Mouse (Mus musculus) embryonic facial prominence, embryonic 11.5 days (tissue): Measurements from ENCODE around the gene Vwde. TPM values are rescaled to one million over a fixed set of nuclear protein-coding genes. Genes with fewer than 3 reads are reported as not detected.

Source experiments
- ATAC-seq: fragments of 200-750 bp; cut with Nextera tagmentation; replicated peaks from 2 replicates; pipeline ENCODE4 v1.8.0; 2017; ENCODE audit warnings: low read depth; ENCODE audit not compliant: insufficient number of reproducible peaks, low FRiP score, low TSS enrichment
- DNase-seq: peaks from one replicate; pipeline ENCODE4 v3.0.0-alpha.2; 2015; ENCODE audit warnings: low spot score
- H3K27ac ChIP-seq: fragments of 300-500 bp; sonication (generic); replicated peaks from 2 replicates; pipeline ENCODE4 v1.5.1; 2014; ENCODE audit warnings: mild to moderate bottlenecking, low read depth, low read length, control low read depth
- H3K27me3 ChIP-seq: fragments of 300-500 bp; sonication (generic); 2 replicates; pipeline ENCODE4 v1.6.1; 2014; ENCODE audit warnings: mild to moderate bottlenecking, low read length, moderate library complexity, mixed read lengths; ENCODE audit not compliant: control insufficient read depth, insufficient read depth
- H3K36me3 ChIP-seq: fragments of 300-500 bp; sonication (generic); replicated peaks from 2 replicates; pipeline ENCODE4 v1.6.1; 2014; ENCODE audit warnings: low read depth, mild to moderate bottlenecking, low read length, moderate library complexity, mixed read lengths; ENCODE audit not compliant: control insufficient read depth, insufficient read depth
- H3K4me1 ChIP-seq: fragments of 300-500 bp; sonication (generic); 2 replicates; pipeline ENCODE4 v1.6.1; 2014; ENCODE audit warnings: low read length, mixed read lengths; ENCODE audit not compliant: control insufficient read depth, insufficient read depth
- H3K4me2 ChIP-seq: fragments of 300-500 bp; sonication (generic); 2 replicates; pipeline ENCODE4 v1.6.1; 2014; ENCODE audit warnings: low read depth, mild to moderate bottlenecking, control low read depth, low read length, moderate library complexity
- H3K4me3 ChIP-seq: fragments of 300-500 bp; sonication (generic); 2 replicates; pipeline ENCODE4 v1.5.1; 2014; ENCODE audit warnings: low read depth, low read length, control low read depth
- H3K9ac ChIP-seq: fragments of 300-500 bp; sonication (generic); replicated peaks from 2 replicates; pipeline ENCODE4 v1.6.1; 2014; ENCODE audit warnings: mild to moderate bottlenecking, control low read depth, low read length
- H3K9me3 ChIP-seq: fragments of 300-500 bp; sonication (generic); replicated peaks from 2 replicates; pipeline ENCODE4 v1.6.1; 2016; ENCODE audit warnings: mild to moderate bottlenecking, low read length, inconsistent platforms, mixed read lengths; ENCODE audit not compliant: control insufficient read depth
- WGBS: fragments of 180-500 bp; shearing (Covaris S2); extraction: QIAGEN DNeasy Blood & Tissue Kit; methylation state at CpG from one replicate; pipeline ENCODE4 v1.1.7; 2014; 5-methylcytosine and 5-hydroxymethylcytosine counted together
- polyA plus RNA-seq: library from polyadenylated mRNA; unstranded; fragments of >200 nt; fragmentation: Nextera tagmentation; extraction: Ambion mirVana; gene quantifications from 2 replicates; pipeline ENCODE4 v1.2.1, GENCODE M21; 2014

The Vwde gene
- 0.14 and 0.35 TPM in 2 replicates for polyA plus RNA-seq

- DNase-seq (peak; percentile 6), ATAC-seq (no peak; the same call in 1 of the 2 replicates)
- 25% methylated on average over 15 of the region's 15 CpGs for WGBS
- no peak within 1 kb of the TSS for H3K9ac ChIP-seq
- 0 out of 2 replicates have a peak within 1 kb of the TSS, but pooled peaks have one; percentile 12 for H3K4me3 ChIP-seq
- no peak within 1 kb of the TSS for H3K27ac ChIP-seq
- no peaks in the 10 kb centered on the region for H3K4me1 ChIP-seq
- no peaks in the 10 kb centered on the region for H3K27me3 ChIP-seq
- H3K36me3 ChIP-seq = no peaks in the 10 kb centered on the region
- H3K4me2 ChIP-seq = peak within 1 kb of the TSS; percentile 48
- H3K9me3 ChIP-seq = no peaks in the 10 kb centered on the region
Measured at GRCm38 (mm10) chr6:13224596-13225227, at the start of gene Vwde. Gene Vwde (minus strand): TSS chr6:13224965.

GRCm38 (mm10) chr6:13255341-13255740, 30.6 kb upstream of the Vwde start:
- H3K27ac ChIP-seq = no peak overlapping the region
- no peak for DNase-seq
- H3K4me1 ChIP-seq = no peaks in the 10 kb centered on the region
- H3K4me3 ChIP-seq = no peak overlapping the region
- H3K27me3 ChIP-seq = no peaks in the 10 kb centered on the region
- no peak overlapping the region for H3K9ac ChIP-seq
- WGBS = 84% methylated on average over 4 of the region's 4 CpGs
- H3K9me3 ChIP-seq = no peaks in the 10 kb centered on the region
- no peak overlapping the region for H3K4me2 ChIP-seq
- no peak for ATAC-seq
- H3K36me3 ChIP-seq = no peaks in the 10 kb centered on the region

GRCm38 (mm10) chr6:13248317-13248969, 23.7 kb upstream of the Vwde start:
- ATAC-seq = no peak
- H3K27me3 ChIP-seq = no peaks in the 10 kb centered on the region
- no peak overlapping the region for H3K9ac ChIP-seq
- no peaks in the 10 kb centered on the region for H3K36me3 ChIP-seq
- DNase-seq = peak; percentile 52
- H3K9me3 ChIP-seq = no peaks in the 10 kb centered on the region
- H3K4me3 ChIP-seq = no peak overlapping the region
- WGBS = 75% methylated on average over 4 of the region's 4 CpGs
- no peaks in the 10 kb centered on the region for H3K4me1 ChIP-seq
- no peak overlapping the region for H3K4me2 ChIP-seq
- H3K27ac ChIP-seq = no peak overlapping the region

GRCm38 (mm10) chr6:13206157-13206556, 18.6 kb downstream of the Vwde start:
- Histone ChIP-seq H3K27ac (no peak overlapping the region), H3K36me3 (no peaks in the 10 kb centered on the region), H3K4me1 (no peaks in the 10 kb centered on the region), H3K9me3 (no peaks in the 10 kb centered on the region), H3K4me3 (no peak overlapping the region), H3K9ac (no peak overlapping the region), H3K4me2 (no peak overlapping the region), H3K27me3 (no peaks in the 10 kb centered on the region)
- DNase-seq (no peak), ATAC-seq (no peak)
- 77% methylated on average over 6 of the region's 6 CpGs for whole genome bisulfite sequencing

GRCm38 (mm10) chr6:13197486-13197885, 27.3 kb downstream of the Vwde start:
- Histone ChIP-seq H3K27ac (no peak overlapping the region), H3K4me3 (no peak overlapping the region), H3K4me2 (no peak overlapping the region), H3K9me3 (no peaks in the 10 kb centered on the region), H3K9ac (no peak overlapping the region), H3K4me1 (no peaks in the 10 kb centered on the region), H3K36me3 (no peaks in the 10 kb centered on the region), H3K27me3 (no peaks in the 10 kb centered on the region)
- 96% methylated on average over 3 of the region's 3 CpGs for WGBS
- ATAC-seq (no peak), DNase-seq (no peak)

- H3K27ac ChIP-seq = no peak overlapping the region
- no peak for ATAC-seq
- no peaks in the 10 kb centered on the region for H3K9me3 ChIP-seq
- no peaks in the 10 kb centered on the region for H3K27me3 ChIP-seq
- no peaks in the 10 kb centered on the region for H3K4me1 ChIP-seq
- DNase-seq = no peak
- H3K4me3 ChIP-seq = no peak overlapping the region
- WGBS = 87% methylated on average over 11 of the region's 11 CpGs
- no peak overlapping the region for H3K4me2 ChIP-seq
- H3K9ac ChIP-seq = no peak overlapping the region
- H3K36me3 ChIP-seq = no peaks in the 10 kb centered on the region
Measured at GRCm38 (mm10) chr6:13186836-13187235, 37.9 kb downstream of the Vwde start.

- Histone ChIP-seq H3K9ac (no peak overlapping the region), H3K4me2 (no peak overlapping the region), H3K27ac (no peak overlapping the region), H3K27me3 (no peaks in the 10 kb centered on the region), H3K4me3 (no peak overlapping the region), H3K36me3 (no peaks in the 10 kb centered on the region), H3K9me3 (no peaks in the 10 kb centered on the region), H3K4me1 (no peaks in the 10 kb centered on the region)
- DNase-seq (no peak), ATAC-seq (no peak)
- WGBS = 85% methylated on average over 3 of the region's 3 CpGs
Measured at GRCm38 (mm10) chr6:13180061-13180460, 44.7 kb downstream of the Vwde start.

GRCm38 (mm10) chr6:13169459-13170150, 55.2 kb downstream of the Vwde start:
- Histone ChIP-seq H3K36me3 (no peaks in the 10 kb centered on the region), H3K27me3 (no peaks in the 10 kb centered on the region), H3K9me3 (no peaks in the 10 kb centered on the region), H3K27ac (no peak overlapping the region), H3K4me3 (no peak overlapping the region), H3K4me2 (no peak overlapping the region), H3K4me1 (no peaks in the 10 kb centered on the region), H3K9ac (no peak overlapping the region)
- DNase-seq (no peak), ATAC-seq (no peak)
- 68% methylated on average over 3 of the region's 3 CpGs for WGBS
